Mouse (Mus musculus): ENCODE results near the gene Dlgap4.

DNA sequence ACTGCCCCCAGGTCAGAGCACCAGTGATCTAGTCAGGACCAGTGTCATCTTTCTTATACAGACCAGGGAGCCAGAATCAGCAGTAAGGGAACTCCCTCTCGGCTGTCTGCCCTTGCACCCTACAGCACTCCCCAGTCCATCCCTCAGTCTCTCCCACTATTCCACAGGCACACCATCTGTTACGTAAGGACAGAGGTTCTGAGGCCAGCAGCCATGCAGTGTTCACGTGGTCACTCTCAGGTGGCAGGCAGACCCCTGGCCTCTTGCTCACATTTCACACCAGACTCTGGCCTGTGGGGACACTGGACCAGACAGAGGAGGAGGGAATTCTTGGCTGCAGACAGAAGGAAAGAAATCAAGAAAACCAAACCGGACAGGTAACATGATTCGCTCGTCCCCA lies 42.0 kb upstream of the Dlgap4 start:
- TF ChIP-seq CTCF (IDR thresholded peaks at IDR 0.05; ENCODE audit: borderline replicate concordance, control insufficient read depth, extremely low read depth, insufficient read depth, low read length, poor library complexity) = no peak
- TF ChIP-seq POLR2A (IDR thresholded peaks at IDR 0.05; ENCODE audit: control insufficient read depth, extremely low read depth, insufficient read depth, low read length, poor library complexity) = no peak

Data from thymus, adult 2 months (tissue).